Mouse (Mus musculus) B cell, adult 62 days (primary cell): Measurements from ENCODE around the gene St8sia4. TPM values are rescaled to one million over a fixed set of nuclear protein-coding genes. Genes with fewer than 3 reads are reported as not detected.

Experiments
- total RNA-seq: library from RNA; stranded (reverse); gene quantifications from 4 replicates; pipeline ENCODE4 v1.2.4, GENCODE M21; 2023

Gene St8sia4
- 67.9 to 76.1 TPM (median 70.5 TPM) in 4 replicates for total RNA-seq

DNA sequence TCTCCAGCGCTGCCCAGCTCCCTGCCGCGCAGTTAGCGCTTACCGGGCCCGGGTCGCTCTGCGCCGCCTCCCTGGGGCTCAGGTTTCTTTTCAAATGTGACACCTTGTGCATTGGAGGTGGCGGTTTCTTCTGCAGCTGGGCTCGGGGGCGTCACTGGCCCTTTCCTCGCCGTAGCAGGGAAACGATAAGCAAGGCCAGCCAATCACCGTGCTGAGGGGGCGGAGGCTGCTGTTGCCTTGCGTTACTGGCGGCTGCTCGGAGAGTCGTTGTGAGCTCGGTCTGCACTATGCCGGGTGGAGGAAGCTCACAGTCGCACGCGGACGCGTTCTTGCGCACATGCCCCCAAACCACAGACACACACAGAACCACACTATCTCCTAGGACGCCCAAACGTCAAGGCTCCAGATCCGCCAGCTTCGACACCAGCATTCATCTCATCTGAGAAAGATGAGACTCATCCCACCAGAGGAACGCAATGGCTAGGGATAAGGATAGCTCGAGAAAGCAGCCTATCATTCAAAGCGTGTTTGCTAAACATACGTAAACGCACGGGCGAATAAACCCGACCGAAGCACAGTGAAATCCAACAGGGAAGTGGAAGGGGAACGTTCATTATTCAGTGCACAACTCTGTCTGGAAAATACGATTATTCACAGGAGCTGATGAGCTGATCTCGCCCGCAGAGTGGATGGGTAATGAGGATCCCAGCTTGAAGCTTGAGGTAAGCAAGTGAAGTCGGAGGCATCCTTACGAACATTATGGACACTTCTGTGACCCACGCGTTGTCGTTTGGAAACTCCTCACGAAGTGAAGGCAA lies at the start of gene St8sia4:
Gene St8sia4 (minus strand): TSS at position 137 of the 818 bp plus-strand sequence.

